Mouse (Mus musculus) regulatory T cell (primary cell): ENCODE measurements around the gene Ostm1.

ENCODE experiments used
- in situ Hi-C: fragments of 300-600 bp; cut with MboI, MseI; formaldehyde crosslinking; loops from one replicate; pipeline ENCODE4 v1.15.1; 2025; ENCODE audit warnings: high pct_unique_total_duplicates

Ostm1 gene

GRCm38 (mm10) chr10:42734546-42735060 is 151.0 kb downstream of the Ostm1 start:
- in situ Hi-C loops = no loop called here

DNA sequence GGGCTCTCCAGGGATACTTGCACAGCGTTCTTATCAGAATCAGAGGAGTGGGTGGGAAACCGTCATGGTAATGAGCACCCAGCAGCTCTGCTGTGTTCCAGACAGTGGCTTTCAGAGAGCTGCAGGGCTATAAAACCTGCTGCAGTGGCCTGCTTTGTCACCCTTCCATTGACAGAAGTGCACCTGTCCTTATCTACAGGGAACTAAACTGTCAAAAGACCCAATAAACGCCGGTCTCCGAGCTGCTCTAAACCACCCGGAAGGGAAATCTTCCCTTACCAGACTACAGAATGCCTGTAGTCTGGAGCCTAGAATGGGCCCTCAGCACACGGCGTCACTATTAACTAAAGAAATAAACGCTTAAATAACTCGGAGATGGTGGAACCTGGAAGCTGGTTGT is 168.2 kb downstream of the Ostm1 start:
- in situ Hi-C loops = no loop called here
